Mouse (Mus musculus) mouse trophoblast stem cell (cell line): ENCODE results near the gene Psme1.

Source experiments
- in situ Hi-C, 2 experiments: fragments of 300-500 bp; cut with MseI, MboI; formaldehyde crosslinking; loops; 2 replicates in 1 of 2; 3 replicates in 1 of 2; pipeline ENCODE4 v1.15.1; 2025

Gene Psme1

GRCm38 (mm10) chr14:55571760-55572159 is 6.2 kb upstream of the Psme1 start:
- in situ Hi-C loops, result no loop called here

- in situ Hi-C loops, result no loop called here
These were observed 2.6 kb upstream of the Psme1 start, which contains the start of gene Fitm1 for GRCm38 (mm10) chr14:55575302-55575701. TSS of gene Fitm1 (plus strand) at chr14:55575617.

DNA sequence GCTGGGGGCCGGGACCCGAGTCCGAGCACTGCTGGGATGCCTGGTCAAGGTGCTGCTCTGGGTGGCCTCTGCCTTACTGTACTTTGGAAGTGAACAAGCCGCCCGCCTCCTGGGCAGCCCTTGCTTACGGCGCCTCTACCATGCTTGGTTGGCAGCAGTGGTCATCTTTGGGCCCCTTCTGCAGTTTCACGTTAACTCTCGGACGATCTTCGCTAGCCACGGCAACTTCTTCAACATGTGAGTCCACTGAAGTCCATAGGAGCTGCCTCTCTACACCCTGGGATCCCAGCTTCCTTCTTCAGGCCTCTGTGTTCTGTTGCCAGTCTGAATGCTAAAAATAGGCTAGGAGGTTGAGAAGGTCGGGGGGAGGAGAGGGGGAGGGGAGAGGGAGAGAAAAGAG is 2.2 kb upstream of the Psme1 start:
- in situ Hi-C loops, result no loop called here

DNA sequence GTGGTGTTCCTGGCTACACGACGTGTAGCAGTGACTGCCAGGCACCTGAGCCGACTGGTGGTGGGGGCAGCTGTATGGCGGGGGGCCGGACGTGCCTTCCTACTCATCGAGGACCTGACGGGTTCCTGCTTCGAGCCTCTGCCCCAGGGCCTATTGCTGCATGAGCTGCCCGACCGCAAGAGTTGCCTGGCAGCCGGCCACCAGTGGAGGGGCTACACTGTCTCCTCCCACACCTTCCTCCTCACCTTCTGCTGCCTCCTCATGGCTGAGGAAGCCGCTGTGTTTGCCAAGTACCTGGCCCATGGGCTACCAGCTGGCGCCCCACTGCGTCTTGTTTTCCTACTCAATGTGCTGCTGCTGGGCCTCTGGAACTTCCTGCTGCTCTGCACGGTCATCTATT is 1.5 kb upstream of the Psme1 start:
- in situ Hi-C loops, result no loop called here

DNA sequence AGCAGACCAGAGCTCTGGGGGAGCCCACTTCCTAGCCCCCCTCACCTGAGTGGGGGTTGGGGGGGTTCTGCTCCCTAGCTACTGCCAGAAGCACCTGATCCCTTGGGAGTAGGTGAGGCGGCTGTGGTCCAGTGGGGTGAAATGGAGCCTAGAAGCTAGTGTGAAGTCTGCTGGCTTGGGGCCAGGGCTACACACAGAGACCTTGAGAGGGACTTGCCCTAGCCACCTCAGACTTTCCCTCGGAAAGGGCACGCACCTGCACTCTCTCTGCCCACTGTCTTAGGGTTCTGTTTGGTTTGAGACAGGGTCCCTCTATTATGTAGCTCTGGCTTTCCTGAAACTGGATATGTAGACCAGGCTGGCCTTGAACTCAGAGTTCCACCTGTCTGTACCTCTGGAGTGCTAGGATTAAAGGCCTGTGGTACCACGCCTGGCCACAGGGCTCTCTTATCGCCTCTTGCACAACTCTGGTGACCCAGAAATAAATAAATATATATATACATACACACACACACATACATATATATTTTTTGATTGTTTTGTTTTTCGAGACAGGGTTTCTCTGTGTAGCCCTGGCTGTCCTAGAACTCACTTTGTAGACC is 846 bp downstream of the Psme1 start:
- in situ Hi-C loops, result no loop called here

- in situ Hi-C loops, result no loop called here
These were observed 1.9 kb downstream of the Psme1 start for GRCm38 (mm10) chr14:55579511-55580496.

GRCm38 (mm10) chr14:55580731-55581130 is 2.8 kb downstream of the Psme1 start:
- in situ Hi-C loops, result no loop called here

- in situ Hi-C loops, result no loop called here
These were observed 4.2 kb downstream of the Psme1 start for GRCm38 (mm10) chr14:55581981-55582681.

- in situ Hi-C loops, result no loop called here
These were observed 6.4 kb downstream of the Psme1 start for GRCm38 (mm10) chr14:55584303-55584701.

GRCm38 (mm10) chr14:55584702-55585565 is 7.0 kb downstream of the Psme1 start, which contains the start of gene Emc9:
TSS of gene Emc9 (minus strand) at chr14:55585302.
- in situ Hi-C loops, result no loop called here

- in situ Hi-C loops, result no loop called here
These were observed 7.6 kb downstream of the Psme1 start for GRCm38 (mm10) chr14:55585566-55585960.

- in situ Hi-C loops, result no loop called here
These were observed 8.2 kb downstream of the Psme1 start for GRCm38 (mm10) chr14:55586149-55586548.

DNA sequence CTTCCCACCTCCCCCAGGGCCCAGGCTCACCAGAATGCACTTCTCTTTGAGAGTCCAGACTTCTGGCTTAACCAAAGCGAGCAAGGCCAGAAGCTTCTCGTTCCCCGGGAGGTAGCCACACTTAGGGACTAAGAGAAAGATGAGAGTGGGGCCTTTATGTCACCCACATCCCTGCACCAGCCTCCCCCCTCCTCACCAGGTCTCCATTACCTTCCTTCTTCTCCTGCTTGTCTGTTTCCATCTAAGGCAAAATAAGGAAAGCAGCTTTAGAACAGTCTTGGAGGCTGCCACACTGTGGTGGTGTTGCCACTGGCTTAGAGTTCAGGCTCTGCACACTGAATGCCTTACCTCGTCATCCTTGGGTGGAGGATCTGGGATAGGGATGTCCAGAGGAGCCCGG is 11.3 kb downstream of the Psme1 start:
- in situ Hi-C loops, result no loop called here

DNA sequence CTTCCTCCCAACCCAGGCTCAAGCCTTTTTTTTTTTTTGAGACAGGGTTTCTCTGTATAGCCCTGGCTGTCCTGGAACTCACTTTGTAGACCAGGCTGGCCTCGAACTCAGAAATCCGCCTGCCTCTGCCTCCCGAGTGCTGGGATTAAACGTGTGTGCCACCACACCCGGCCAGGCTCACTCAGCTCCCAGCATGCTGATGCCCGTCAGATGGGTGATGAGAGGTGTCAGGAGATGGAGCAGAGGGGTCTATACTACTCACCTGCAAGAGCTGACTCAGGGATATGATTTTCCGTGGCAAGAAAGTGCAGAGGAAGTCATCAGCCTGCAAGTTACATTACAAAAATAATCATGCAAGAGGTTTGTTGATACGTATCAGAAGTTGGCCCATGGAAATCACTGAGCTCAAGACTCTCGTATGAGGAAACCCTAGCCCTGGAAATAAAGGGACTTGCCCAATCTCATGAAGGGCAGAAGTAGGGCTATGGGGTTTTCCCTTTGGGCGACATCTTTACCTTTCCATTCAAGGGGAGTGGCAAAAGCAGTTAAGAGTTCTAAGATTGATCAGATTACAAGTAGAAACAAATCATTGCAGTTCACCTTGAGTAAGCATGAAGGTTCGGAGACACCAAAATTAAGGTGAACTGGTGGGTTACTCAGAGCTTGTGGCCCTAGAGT is 12.0 kb downstream of the Psme1 start:
- in situ Hi-C loops, result no loop called here

DNA sequence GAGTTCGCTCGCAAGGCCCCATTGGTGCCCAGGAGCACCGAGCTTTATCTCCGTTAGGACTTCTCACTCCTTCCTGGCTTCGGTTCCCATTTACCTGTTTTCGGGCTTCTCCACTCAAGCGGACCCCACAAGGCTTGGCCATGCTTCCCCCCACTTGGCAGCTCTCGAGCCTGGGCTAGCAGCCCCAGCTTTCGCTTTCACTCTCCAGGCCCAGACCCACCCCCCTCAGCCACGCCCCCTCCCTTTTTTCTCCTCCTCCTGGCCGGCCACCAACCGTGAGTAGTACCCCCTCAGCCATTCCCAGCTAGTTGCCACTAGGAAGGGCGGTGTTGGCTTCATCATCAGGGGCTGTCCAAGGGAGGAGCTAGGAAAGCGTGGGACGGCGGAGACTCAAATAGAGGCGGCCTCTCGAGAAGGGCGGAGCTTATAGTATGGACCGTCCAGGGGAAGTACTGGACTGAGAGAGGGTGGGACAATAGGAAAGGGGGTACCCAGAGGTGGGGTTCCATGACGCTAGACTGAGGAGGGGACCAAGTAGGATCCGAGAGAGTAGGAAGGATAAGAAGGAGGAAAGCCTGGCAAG is 12.9 kb downstream of the Psme1 start, which contains the start of gene Psme2:
TSS of gene Psme2 (minus strand) at position 366 of the 583 bp plus-strand sequence.
- in situ Hi-C loops, result no loop called here

DNA sequence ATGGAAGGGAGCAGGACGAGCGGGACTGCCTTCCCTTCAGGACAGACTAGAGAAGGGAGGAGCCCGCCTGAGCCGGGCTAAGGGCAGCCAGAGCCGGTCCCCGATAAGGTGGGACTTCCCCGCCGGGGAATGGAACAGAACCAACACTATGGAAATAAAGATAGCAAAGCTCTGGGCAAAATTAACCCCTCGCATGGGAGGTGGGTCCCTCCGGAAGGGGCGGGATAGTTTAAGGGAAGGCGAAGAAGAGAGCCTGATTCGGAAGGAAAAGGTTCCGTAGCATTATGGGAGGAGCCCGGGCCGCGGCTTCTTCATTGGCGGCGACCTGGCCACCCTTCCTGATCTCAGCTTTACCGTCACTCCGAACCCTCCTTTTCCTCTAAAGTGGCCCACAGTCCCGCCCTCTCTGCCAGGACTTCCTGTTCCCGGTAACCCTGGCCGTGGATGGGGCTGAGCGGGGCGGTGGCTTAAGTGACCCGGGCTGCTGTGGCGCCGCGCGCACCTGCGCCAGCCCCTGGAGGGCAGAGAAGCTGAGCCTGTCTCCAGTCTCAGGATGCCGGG is 13.5 kb downstream of the Psme1 start, which contains the start of gene Rnf31:
TSS of gene Rnf31 (plus strand) at position 378 of the 561 bp plus-strand sequence.
- in situ Hi-C loops, result no loop called here

GRCm38 (mm10) chr14:55592226-55592625 is 14.3 kb downstream of the Psme1 start:
- in situ Hi-C loops, result no loop called here

DNA sequence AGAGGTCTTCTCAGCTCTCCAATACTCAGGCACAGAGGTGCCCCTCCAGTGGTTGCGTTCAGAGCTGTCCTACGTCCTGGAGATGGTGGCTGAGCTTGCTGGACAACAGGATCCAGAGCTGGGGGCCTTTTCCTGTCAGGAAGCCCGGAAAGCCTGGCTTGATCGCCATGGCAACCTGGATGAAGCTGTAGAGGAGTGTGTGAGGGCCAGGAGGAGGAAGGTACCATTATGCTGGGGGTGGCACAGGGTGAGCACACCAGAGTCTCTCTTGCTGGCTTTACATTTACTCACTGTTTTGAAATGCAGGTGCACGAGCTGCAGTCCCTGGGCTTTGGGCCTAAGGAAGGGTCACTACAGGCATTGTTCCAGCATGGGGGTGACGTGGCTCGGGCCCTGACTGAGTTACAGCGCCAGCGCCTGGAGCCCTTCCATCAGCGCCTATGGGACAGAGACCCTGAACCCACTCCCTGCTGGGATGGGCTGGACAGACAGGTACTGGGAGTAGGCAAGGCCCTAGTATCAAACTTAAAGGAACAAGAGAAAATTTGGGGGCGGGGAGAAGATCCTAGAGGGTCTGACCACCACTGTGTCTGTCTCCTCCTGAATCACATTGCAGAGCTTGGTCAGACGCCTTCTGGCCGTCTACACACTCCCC is 18.2 kb downstream of the Psme1 start:
- in situ Hi-C loops, result no loop called here
